Mouse (Mus musculus): ENCODE measurements around the gene Cfap97. TPM values are rescaled to one million over a fixed set of nuclear protein-coding genes. Genes with fewer than 3 reads are reported as not detected.
"Not testable (repeated sequence)": the region's sequence is repeated elsewhere in the genome, so short reads cannot be mapped to it uniquely, and the experiment has no call there.

The Cfap97 gene
- polyA plus RNA-seq, 1 experiment: 91.9 TPM

DNA sequence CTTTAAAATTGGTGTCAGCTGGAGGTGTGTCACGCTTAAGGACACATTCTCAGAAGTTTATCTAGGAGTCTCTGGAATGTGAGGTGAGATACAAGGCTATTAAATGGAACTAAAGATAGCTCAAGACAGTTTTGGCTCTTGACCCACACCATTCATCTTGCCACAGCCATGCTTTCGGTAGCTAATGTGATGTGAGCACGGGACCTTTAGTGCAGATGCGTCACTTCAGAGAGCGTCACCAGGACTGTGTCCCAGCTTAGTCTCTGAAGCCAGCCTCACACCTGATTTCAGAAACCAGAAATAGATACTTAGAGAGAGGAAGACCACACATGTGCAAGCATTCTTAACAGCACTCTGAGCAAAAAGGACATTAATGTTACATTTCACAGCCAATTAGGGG, 75.1 kb downstream of the Cfap97 start:
- H3K36me3 ChIP-seq (ENCODE audit: control insufficient read depth, insufficient read depth, low read length): no peaks in the 10 kb centered on the region
- H3K4me1 ChIP-seq (ENCODE audit: control insufficient read depth, insufficient read depth, low read length): peaks cover 2% of the 10 kb centered on the region; the same call in 1 of the 2 replicates
- H3K27me3 ChIP-seq (ENCODE audit: control insufficient read depth, insufficient read depth, low read length): no peaks in the 10 kb centered on the region
- no peak overlapping the region for H3K4me3 ChIP-seq (ENCODE audit: control insufficient read depth, low read depth, low read length)
- H3K27ac ChIP-seq (ENCODE audit: control insufficient read depth, insufficient read depth, low read depth, low read length): no peak overlapping the region
- no peak for TF ChIP-seq CTCF (IDR thresholded peaks at IDR 0.05; ENCODE audit: control insufficient read depth, insufficient read depth, insufficient replicate concordance, low read depth, low read length)
- no peak for TF ChIP-seq POLR2A (IDR thresholded peaks at IDR 0.05; ENCODE audit: control insufficient read depth, low read depth, low read length)

DNA sequence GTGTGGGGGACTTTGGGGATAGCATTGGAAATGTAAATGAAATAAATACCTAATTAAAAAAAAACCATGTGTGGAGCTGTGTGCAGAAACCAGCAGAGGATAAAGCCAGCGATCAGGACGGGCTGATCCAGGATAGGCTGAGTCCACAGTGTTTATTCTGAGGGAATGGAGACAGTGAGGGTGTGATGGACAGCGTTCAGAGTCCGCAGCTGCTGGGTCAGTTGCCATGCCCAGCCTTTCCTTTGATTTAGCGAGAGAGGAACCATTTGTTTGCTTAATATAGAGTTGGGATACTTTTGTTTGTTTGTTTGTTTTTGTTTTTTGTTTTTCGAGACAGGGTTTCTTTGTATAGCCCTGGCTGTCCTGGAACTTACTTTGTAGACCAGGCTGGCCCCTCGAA, 80.4 kb downstream of the Cfap97 start:
- not testable (repeated sequence) for H3K27ac ChIP-seq (ENCODE audit: control insufficient read depth, insufficient read depth, low read depth, low read length); H3K27me3 ChIP-seq (ENCODE audit: control insufficient read depth, insufficient read depth, low read length); H3K4me3 ChIP-seq (ENCODE audit: control insufficient read depth, low read depth, low read length); H3K4me1 ChIP-seq (ENCODE audit: control insufficient read depth, insufficient read depth, low read length); H3K36me3 ChIP-seq (ENCODE audit: control insufficient read depth, insufficient read depth, low read length)

DNA sequence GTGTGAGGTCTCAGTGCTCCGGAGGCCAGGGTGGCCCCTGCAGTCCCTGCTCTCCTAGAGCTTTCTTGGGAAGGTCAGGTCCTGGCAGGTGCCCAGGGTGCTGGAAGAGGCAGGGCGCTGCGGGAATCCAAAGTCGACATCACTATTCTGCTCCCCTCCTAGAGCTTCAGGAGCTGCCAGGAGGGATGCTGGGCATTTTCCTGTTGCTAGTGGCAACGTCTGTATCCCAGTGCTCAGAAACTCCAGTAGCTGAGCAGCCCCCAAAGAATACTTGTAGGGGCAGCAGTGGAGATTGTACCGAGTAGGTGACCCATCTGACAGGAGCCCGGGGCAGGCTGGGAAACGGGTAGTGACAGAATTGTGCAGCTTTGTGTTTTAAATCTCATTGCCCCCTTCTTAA, 81.2 kb downstream of the Cfap97 start:
- Histone ChIP-seq H3K4me3 (ENCODE audit: control insufficient read depth, low read depth, low read length) (no peak overlapping the region), H3K27ac (ENCODE audit: control insufficient read depth, insufficient read depth, low read depth, low read length) (no peak overlapping the region), H3K4me1 (ENCODE audit: control insufficient read depth, insufficient read depth, low read length) (peaks cover 2% of the 10 kb centered on the region; the same call in 1 of the 2 replicates), H3K27me3 (ENCODE audit: control insufficient read depth, insufficient read depth, low read length) (no peaks in the 10 kb centered on the region), H3K36me3 (ENCODE audit: control insufficient read depth, insufficient read depth, low read length) (no peaks in the 10 kb centered on the region)
- TF ChIP-seq CTCF (IDR thresholded peaks at IDR 0.05; ENCODE audit: control insufficient read depth, insufficient read depth, insufficient replicate concordance, low read depth, low read length) (no peak), POLR2A (IDR thresholded peaks at IDR 0.05; ENCODE audit: control insufficient read depth, low read depth, low read length) (no peak)

DNA sequence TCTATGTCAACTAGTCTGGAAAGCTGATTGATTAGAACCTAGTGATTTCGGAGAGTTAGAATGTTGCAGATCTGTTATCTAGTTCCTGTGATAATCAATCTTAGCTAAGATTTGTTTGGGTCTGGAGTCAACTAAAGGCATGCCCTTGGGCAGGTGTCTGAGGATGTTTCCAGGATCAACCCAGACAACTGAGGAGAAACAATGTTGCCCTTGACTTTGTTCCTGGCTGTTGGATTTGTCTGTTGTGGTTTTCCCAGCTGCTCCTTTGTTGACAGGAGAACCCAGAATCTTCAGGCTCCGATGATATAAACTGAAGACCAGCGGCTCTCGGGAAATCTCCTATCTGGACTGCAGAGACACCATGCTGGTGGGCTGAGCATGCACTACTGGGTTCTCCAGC, 83.2 kb downstream of the Cfap97 start:
- Histone ChIP-seq H3K27me3 (ENCODE audit: control insufficient read depth, insufficient read depth, low read length) (no peaks in the 10 kb centered on the region), H3K36me3 (ENCODE audit: control insufficient read depth, insufficient read depth, low read length) (no peaks in the 10 kb centered on the region), H3K27ac (ENCODE audit: control insufficient read depth, insufficient read depth, low read depth, low read length) (no peak overlapping the region), H3K4me1 (ENCODE audit: control insufficient read depth, insufficient read depth, low read length) (no peaks in the 10 kb centered on the region; the same call in 1 of the 2 replicates), H3K4me3 (ENCODE audit: control insufficient read depth, low read depth, low read length) (no peak overlapping the region)
- TF ChIP-seq POLR2A (IDR thresholded peaks at IDR 0.05; ENCODE audit: control insufficient read depth, low read depth, low read length) (no peak), CTCF (IDR thresholded peaks at IDR 0.05; ENCODE audit: control insufficient read depth, insufficient read depth, insufficient replicate concordance, low read depth, low read length) (no peak)

DNA sequence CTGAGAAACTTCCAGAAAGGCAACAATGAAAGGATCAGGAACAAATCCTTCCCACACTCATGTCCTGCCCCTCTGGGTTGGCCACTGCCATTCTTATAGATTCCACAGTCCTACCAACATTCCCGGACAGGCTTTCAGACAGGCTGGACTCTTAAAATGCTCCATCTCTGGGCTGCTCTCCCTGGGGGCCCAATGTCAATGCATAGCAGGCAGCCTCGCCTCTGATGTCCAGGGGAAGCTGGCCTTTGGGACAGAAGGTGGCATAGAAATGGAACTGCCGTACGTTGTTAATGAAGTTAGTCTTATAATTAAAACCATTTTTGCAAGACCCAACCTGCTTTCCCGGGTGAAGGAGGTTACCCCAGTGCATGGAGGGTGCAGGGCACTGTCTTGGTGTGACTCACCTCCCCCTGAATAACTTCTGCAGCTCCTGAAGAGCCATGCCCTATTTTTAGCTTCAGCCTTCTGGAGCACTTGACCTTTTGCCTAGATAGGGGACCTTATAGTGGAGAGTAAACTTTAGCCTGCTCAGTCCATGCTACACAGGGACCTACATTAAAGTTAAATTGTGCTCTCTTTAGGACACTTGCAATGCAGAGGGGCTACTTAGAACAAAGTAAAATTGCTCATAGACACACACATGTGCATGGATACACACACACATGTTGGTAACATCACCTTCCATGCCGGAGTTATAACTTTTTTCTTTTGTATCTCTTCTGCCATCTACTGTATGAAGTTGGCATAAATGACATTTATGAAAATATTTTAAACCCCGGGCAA, 85.1 kb downstream of the Cfap97 start:
- no peaks in the 10 kb centered on the region for H3K36me3 ChIP-seq (ENCODE audit: control insufficient read depth, insufficient read depth, low read length)
- no peak overlapping the region for H3K4me3 ChIP-seq (ENCODE audit: control insufficient read depth, low read depth, low read length)
- TF ChIP-seq POLR2A (IDR thresholded peaks at IDR 0.05; ENCODE audit: control insufficient read depth, low read depth, low read length) (no peak), CTCF (IDR thresholded peaks at IDR 0.05; ENCODE audit: control insufficient read depth, insufficient read depth, insufficient replicate concordance, low read depth, low read length) (no peak)
- no peak overlapping the region for H3K27ac ChIP-seq (ENCODE audit: control insufficient read depth, insufficient read depth, low read depth, low read length)
- H3K4me1 ChIP-seq (ENCODE audit: control insufficient read depth, insufficient read depth, low read length): no peaks in the 10 kb centered on the region; the same call in 1 of the 2 replicates
- no peaks in the 10 kb centered on the region for H3K27me3 ChIP-seq (ENCODE audit: control insufficient read depth, insufficient read depth, low read length)

DNA sequence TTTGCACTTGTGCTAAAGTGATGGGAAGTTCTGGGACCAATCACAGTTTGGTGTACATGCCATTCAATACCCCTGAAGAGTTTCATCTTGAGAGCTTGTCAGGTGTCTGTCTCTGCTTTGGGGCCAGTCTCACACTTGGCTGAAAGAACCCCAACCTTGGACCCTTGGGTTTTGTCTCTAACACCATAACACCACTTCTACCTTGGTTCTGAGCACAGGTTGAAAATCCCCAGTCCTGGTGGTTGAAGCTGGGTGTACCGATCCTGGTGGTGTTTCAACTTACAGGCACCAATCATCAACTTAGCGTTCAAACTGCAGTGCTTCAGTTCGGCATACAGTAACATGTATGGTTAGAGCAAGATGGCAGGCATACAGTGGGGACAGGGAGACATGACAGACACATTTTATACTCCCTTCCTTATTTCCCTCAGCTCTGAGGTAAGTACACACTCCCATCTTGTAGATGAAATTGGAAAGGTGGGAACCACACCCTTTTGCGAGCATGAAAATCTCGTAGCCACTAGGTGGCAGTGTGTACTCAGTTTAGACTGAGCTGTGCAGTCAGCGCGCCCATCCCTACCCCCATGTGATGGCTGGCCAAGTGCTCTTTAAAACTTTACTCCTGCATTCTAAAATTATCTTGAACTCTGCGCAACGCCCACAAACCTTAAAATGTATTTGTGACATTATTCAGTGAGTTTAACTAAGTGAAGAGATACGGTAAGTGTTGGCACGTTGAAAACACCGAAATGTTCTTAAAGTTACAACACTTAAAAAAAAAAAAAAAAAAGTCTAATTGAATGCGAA, 90.2 kb downstream of the Cfap97 start:
- Histone ChIP-seq H3K4me1 (ENCODE audit: control insufficient read depth, insufficient read depth, low read length) (no peaks in the 10 kb centered on the region; the same call in 1 of the 2 replicates), H3K27me3 (ENCODE audit: control insufficient read depth, insufficient read depth, low read length) (no peaks in the 10 kb centered on the region), H3K27ac (ENCODE audit: control insufficient read depth, insufficient read depth, low read depth, low read length) (no peak overlapping the region), H3K4me3 (ENCODE audit: control insufficient read depth, low read depth, low read length) (no peak overlapping the region), H3K36me3 (ENCODE audit: control insufficient read depth, insufficient read depth, low read length) (no peaks in the 10 kb centered on the region)
- TF ChIP-seq CTCF (IDR thresholded peaks at IDR 0.05; ENCODE audit: control insufficient read depth, insufficient read depth, insufficient replicate concordance, low read depth, low read length): peak; percentile 77; the same call in 1 of the 2 replicates
- TF ChIP-seq POLR2A (IDR thresholded peaks at IDR 0.05; ENCODE audit: control insufficient read depth, low read depth, low read length): no peak

DNA sequence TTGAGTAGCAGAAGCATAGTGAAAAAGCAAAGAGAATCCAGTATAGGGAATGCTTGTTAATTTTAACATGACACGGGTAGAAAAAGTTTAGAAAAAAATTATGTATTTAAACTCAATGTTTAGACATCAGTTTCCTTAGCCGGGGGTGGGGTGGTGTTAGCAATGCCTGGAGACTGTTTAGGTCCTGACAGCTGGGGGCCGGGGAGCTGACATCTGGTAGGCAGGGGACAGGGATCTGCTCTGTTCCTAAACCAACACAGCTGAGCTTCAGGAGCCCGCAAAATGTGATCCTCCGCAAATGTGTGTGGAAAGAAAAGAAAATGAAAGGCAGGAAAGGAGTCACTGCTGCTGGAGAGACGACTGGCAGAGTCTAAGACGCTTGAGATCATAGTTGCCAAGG, 91.4 kb downstream of the Cfap97 start:
- Histone ChIP-seq H3K27ac (ENCODE audit: control insufficient read depth, insufficient read depth, low read depth, low read length) (peak overlapping the region; percentile 29; the same call in 1 of the 2 replicates), H3K4me1 (ENCODE audit: control insufficient read depth, insufficient read depth, low read length) (no peaks in the 10 kb centered on the region), H3K36me3 (ENCODE audit: control insufficient read depth, insufficient read depth, low read length) (no peaks in the 10 kb centered on the region), H3K27me3 (ENCODE audit: control insufficient read depth, insufficient read depth, low read length) (no peaks in the 10 kb centered on the region), H3K4me3 (ENCODE audit: control insufficient read depth, low read depth, low read length) (no peak overlapping the region)
- TF ChIP-seq POLR2A (IDR thresholded peaks at IDR 0.05; ENCODE audit: control insufficient read depth, low read depth, low read length) (no peak), CTCF (IDR thresholded peaks at IDR 0.05; ENCODE audit: control insufficient read depth, insufficient read depth, insufficient replicate concordance, low read depth, low read length) (no peak)

Other genes with a start within 250 kb of the Cfap97 start
- 21.8 and 23.4 TPM in 2 replicates for gene Ccdc110, start 217.2 kb upstream of the Cfap97 start, polyA plus RNA-seq (2012; rRNA removed)
- gene 1700029J07Rik, start 176.5 kb upstream of the Cfap97 start, polyA plus RNA-seq (2012; rRNA removed): 26.8 and 28.7 TPM in 2 replicates
- gene Ufsp2, start 176.2 kb upstream of the Cfap97 start, polyA plus RNA-seq (2012; rRNA removed): 16.8 and 20.0 TPM in 2 replicates
- 53.7 and 55.3 TPM in 2 replicates for gene Lrp2bp, start 152.5 kb upstream of the Cfap97 start, polyA plus RNA-seq (2012; rRNA removed)
- gene Ankrd37, start 146.1 kb upstream of the Cfap97 start, polyA plus RNA-seq (2012; rRNA removed): 3.0 and 3.7 TPM in 2 replicates
- gene Snx25, start 388 bp downstream of the Cfap97 start, polyA plus RNA-seq (2012; rRNA removed): 14.9 and 16.2 TPM in 2 replicates
- 34.6 and 39.0 TPM in 2 replicates for gene Slc25a4, start 59.5 kb downstream of the Cfap97 start, polyA plus RNA-seq (2012; rRNA removed)
- gene Helt, start 142.9 kb downstream of the Cfap97 start, polyA plus RNA-seq (2012; rRNA removed): 3.6 and 4.7 TPM in 2 replicates